In the genomic region with DNA sequence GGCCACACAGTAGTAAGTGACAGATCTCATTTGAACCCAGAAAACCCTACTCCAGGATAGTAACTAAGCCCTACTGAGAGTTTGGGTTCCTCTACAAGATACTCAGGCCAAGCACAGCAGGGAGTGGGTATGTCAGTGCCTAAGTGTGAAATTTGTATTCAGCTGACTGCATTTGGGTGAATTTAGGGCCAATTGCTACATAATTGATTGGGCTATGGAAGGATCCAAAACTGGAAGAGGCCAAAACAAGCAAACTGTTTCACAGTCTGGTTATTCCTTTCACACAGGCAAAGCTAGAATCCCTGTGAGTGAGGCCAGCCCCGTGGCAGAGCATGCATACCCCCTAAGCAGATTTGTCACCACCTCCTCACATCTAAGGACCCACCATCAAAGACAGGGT, we compare ENCODE assay signal across 21 mouse cellular contexts.
DNase-seq lines count a peak whose midpoint lies in the region; ATAC-seq and TF ChIP-seq lines count a peak whose summit lies in the region.
"Had no signal": no experiment of that assay in that cellular context is flagged by ENCODE, and none has a peak within 500 bp of the region (broad histone marks: within the 10 kb centered on the region; RNA-seq: fewer than 3 reads in every experiment).

No protein-coding gene starts in this region.

- no peak for TF ChIP-seq CTCF in brain, embryonic 14.5 days (IDR thresholded peaks at IDR 0.05; ENCODE audit: borderline replicate concordance, extremely low read depth, insufficient read depth, insufficient read length)

- DNase-seq in cerebellum, postnatal 10 days, result peak; percentile 28 to 55
- no peak for DNase-seq in cerebellum, adult 18-20 months
- peak; percentile 5 for DNase-seq in layer of hippocampus, adult 9-11 months
- no peak for DNase-seq in layer of hippocampus, adult 9-10 months (ENCODE audit: low spot score)
- peak; percentile 14 for DNase-seq in Muller cell, postnatal 12 days (ENCODE audit: inconsistent ontology term)
- DNase-seq in brain, embryonic 14.5 days (ENCODE audit: low read depth), result peak; percentile 22
- DNase-seq: adrenal gland, adult 2 months; adrenal gland, postnatal 25 days; cerebellum, adult 11 months; cerebellum, postnatal 36 days; gastrocnemius, postnatal 14 days; heart, adult 2 months had no signal

- H3K36me3 ChIP-seq in kidney, embryonic 15.5 days, result no peaks in the 10 kb centered on the region
- H3K36me3 ChIP-seq: embryonic facial prominence, embryonic 13.5 days; heart, embryonic 12.5 days; hindbrain, embryonic 10.5 days; hindbrain, embryonic 15.5 days had no signal

- TF ChIP-seq POLR2A in brain, embryonic 14.5 days (IDR thresholded peaks at IDR 0.05; ENCODE audit: borderline replicate concordance, extremely low read depth, insufficient read depth, insufficient read length, poor library complexity, severe bottlenecking), result no peak

- no peaks in the 10 kb centered on the region for H3K4me1 ChIP-seq in kidney, embryonic 15.5 days
- H3K4me1 ChIP-seq: heart, embryonic 12.5 days; hindbrain, embryonic 10.5 days; hindbrain, embryonic 15.5 days had no signal

- no peaks in the 10 kb centered on the region for H3K9me3 ChIP-seq in kidney, embryonic 15.5 days (replicated peaks)
- H3K9me3 ChIP-seq: embryonic facial prominence, embryonic 13.5 days; heart, embryonic 12.5 days; hindbrain, embryonic 10.5 days; hindbrain, embryonic 15.5 days had no signal

- H3K9ac ChIP-seq in kidney, embryonic 15.5 days, result no peak overlapping the region
- H3K9ac ChIP-seq: embryonic facial prominence, embryonic 13.5 days; heart, embryonic 12.5 days; hindbrain, embryonic 15.5 days had no signal

- no peak overlapping the region for H3K4me3 ChIP-seq in kidney, embryonic 15.5 days (replicated peaks)
- H3K4me3 ChIP-seq: embryonic facial prominence, embryonic 13.5 days; heart, adult 2 months; heart, embryonic 12.5 days; hindbrain, embryonic 10.5 days; hindbrain, embryonic 15.5 days had no signal

- no peak for ATAC-seq in kidney, embryonic 15.5 days (replicated peaks; ENCODE audit: low FRiP score)
- ATAC-seq: activated CD4-positive, CD25-positive, alpha-beta regulatory T cell, adult 4 months; forebrain, embryonic 16.5 days; intestine, embryonic 16.5 days; Patski had no signal

- H3K4me2 ChIP-seq in kidney, embryonic 15.5 days, result no peak overlapping the region
- H3K4me2 ChIP-seq: embryonic facial prominence, embryonic 13.5 days; heart, embryonic 12.5 days; hindbrain, embryonic 15.5 days had no signal

- 79% methylated on average over 1 of the region's 1 CpGs for WGBS in kidney, embryonic 15.5 days

- no peaks in the 10 kb centered on the region for H3K27me3 ChIP-seq in kidney, embryonic 15.5 days
- H3K27me3 ChIP-seq: embryonic facial prominence, embryonic 13.5 days; heart, embryonic 12.5 days; hindbrain, embryonic 15.5 days; Patski had no signal

- H3K27ac ChIP-seq in kidney, embryonic 15.5 days, result no peak overlapping the region
- H3K27ac ChIP-seq: embryonic facial prominence, embryonic 13.5 days; heart, adult 2 months; hindbrain, embryonic 10.5 days; hindbrain, embryonic 15.5 days had no signal

Comparison
In these comparisons a context has a peak if more than half of its experiments do, and no peak if none do; other contexts are left out.
1. DNase-seq: peak in cerebellum, postnatal 10 days (2 of 2), layer of hippocampus, adult 9-11 months (single experiment), Muller cell, postnatal 12 days (single experiment) and brain, embryonic 14.5 days (single experiment); none in cerebellum, adult 18-20 months (0 of 2) and layer of hippocampus, adult 9-10 months (single experiment).